Mouse (Mus musculus) liver, embryonic 12.5 days (tissue): ENCODE measurements around the gene Zfp472. TPM values are rescaled to one million over a fixed set of nuclear protein-coding genes. Genes with fewer than 3 reads are reported as not detected.

Experiments used
- ATAC-seq: fragments of 200-750 bp; cut with Nextera tagmentation; 2 replicates; pipeline ENCODE4 v1.8.0; 2017; ENCODE audit warnings: moderate number of reproducible peaks, mild to moderate bottlenecking, moderate library complexity
- H3K27ac ChIP-seq: fragments of 300-500 bp; sonication (generic); 2 replicates; pipeline ENCODE4 v1.5.1; 2016; ENCODE audit warnings: mild to moderate bottlenecking
- H3K27me3 ChIP-seq: fragments of 300-500 bp; sonication (generic); replicated peaks from 2 replicates; pipeline ENCODE4 v1.6.1; 2016; ENCODE audit warnings: mild to moderate bottlenecking, moderate library complexity
- H3K36me3 ChIP-seq: fragments of 300-500 bp; sonication (generic); 2 replicates; pipeline ENCODE4 v1.6.1; 2016; ENCODE audit warnings: mild to moderate bottlenecking, moderate library complexity
- H3K4me1 ChIP-seq: fragments of 300-500 bp; sonication (generic); 2 replicates; pipeline ENCODE4 v1.6.1; 2016
- H3K4me2 ChIP-seq: fragments of 300-500 bp; sonication (generic); 2 replicates; pipeline ENCODE4 v1.6.1; 2016; ENCODE audit warnings: mild to moderate bottlenecking, moderate library complexity
- H3K4me3 ChIP-seq: fragments of 300-500 bp; sonication (generic); 2 replicates; pipeline ENCODE4 v1.5.1; 2016; ENCODE audit warnings: mild to moderate bottlenecking, moderate library complexity
- H3K9ac ChIP-seq: fragments of 300-500 bp; sonication (generic); 2 replicates; pipeline ENCODE4 v1.6.1; 2016; ENCODE audit warnings: mild to moderate bottlenecking, moderate library complexity
- H3K9me3 ChIP-seq: fragments of 300-500 bp; sonication (generic); replicated peaks from 2 replicates; pipeline ENCODE4 v1.6.1; 2016; ENCODE audit warnings: mild to moderate bottlenecking, moderate library complexity
- WGBS: fragments of 180-500 bp; shearing (Covaris S2); methylation state at CpG from one replicate; pipeline ENCODE4 v1.1.7; 2016; ENCODE audit not compliant: insufficient replicate concordance; 5-methylcytosine and 5-hydroxymethylcytosine counted together
- polyA plus RNA-seq: library from polyadenylated mRNA; unstranded; fragments of >200 nt; fragmentation: Nextera tagmentation; extraction: Ambion mirVana; gene quantifications from 2 replicates; pipeline ENCODE4 v1.2.1, GENCODE M21; 2016

Zfp472 gene
- polyA plus RNA-seq, 1 experiment from 2014 or later: 7.7 TPM

GRCm38 (mm10) chr17:32947215-32947914, 18.2 kb upstream of the Zfp472 start, which contains the start of gene Cyp4f13:
Gene Cyp4f13 (minus strand): TSS chr17:32947402.
- peak within 1 kb of the TSS; percentile 60 for H3K4me3 ChIP-seq
- no peaks in the 10 kb centered on the region for H3K9me3 ChIP-seq
- H3K27ac ChIP-seq: no peak within 1 kb of the TSS
- peak within 1 kb of the TSS; percentile 62 for H3K9ac ChIP-seq
- 8% methylated on average over 12 of the region's 12 CpGs for WGBS
- peak; percentile 90 for ATAC-seq
- H3K4me1 ChIP-seq: peaks cover 21% of the 10 kb centered on the region
- no peaks in the 10 kb centered on the region for H3K36me3 ChIP-seq
- 0 out of 2 replicates have a peak, but pooled peaks cover 5% of the 10 kb centered on the region for H3K27me3 ChIP-seq
- peak within 1 kb of the TSS; percentile 74 for H3K4me2 ChIP-seq

- H3K36me3 ChIP-seq: no peaks in the 10 kb centered on the region
- no peaks in the 10 kb centered on the region for H3K9me3 ChIP-seq
- no peak overlapping the region for H3K4me3 ChIP-seq
- H3K9ac ChIP-seq: no peak overlapping the region
- ATAC-seq: no peak
- no peak overlapping the region for H3K27ac ChIP-seq
- no peak overlapping the region for H3K4me2 ChIP-seq
- 0 out of 2 replicates have a peak, but pooled peaks cover 7% of the 10 kb centered on the region for H3K27me3 ChIP-seq
- WGBS: 69% methylated on average over 3 of the region's 3 CpGs
- peaks cover 21% of the 10 kb centered on the region for H3K4me1 ChIP-seq
Observed at GRCm38 (mm10) chr17:32950136-32950535, 15.5 kb upstream of the Zfp472 start.

GRCm38 (mm10) chr17:32951006-32951405, 14.6 kb upstream of the Zfp472 start:
- peaks cover 20% of the 10 kb centered on the region for H3K4me1 ChIP-seq
- H3K36me3 ChIP-seq: no peaks in the 10 kb centered on the region
- H3K27ac ChIP-seq: no peak overlapping the region
- H3K9me3 ChIP-seq: no peaks in the 10 kb centered on the region
- no peak for ATAC-seq
- 61% methylated on average over 11 of the region's 11 CpGs for WGBS
- H3K27me3 ChIP-seq: 0 out of 2 replicates have a peak, but pooled peaks cover 7% of the 10 kb centered on the region
- no peak overlapping the region for H3K4me3 ChIP-seq
- H3K9ac ChIP-seq: no peak overlapping the region
- H3K4me2 ChIP-seq: no peak overlapping the region

GRCm38 (mm10) chr17:32951441-32951840, 14.2 kb upstream of the Zfp472 start:
- ATAC-seq: no peak
- 20% methylated on average over 16 of the region's 16 CpGs for WGBS
- no peaks in the 10 kb centered on the region for H3K9me3 ChIP-seq
- H3K4me1 ChIP-seq: peaks cover 15% of the 10 kb centered on the region
- H3K4me3 ChIP-seq: no peak overlapping the region
- no peaks in the 10 kb centered on the region for H3K36me3 ChIP-seq
- H3K9ac ChIP-seq: no peak overlapping the region
- H3K4me2 ChIP-seq: no peak overlapping the region
- H3K27me3 ChIP-seq: 0 out of 2 replicates have a peak, but pooled peaks cover 7% of the 10 kb centered on the region
- no peak overlapping the region for H3K27ac ChIP-seq

GRCm38 (mm10) chr17:32965253-32965622, 376 bp upstream of the Zfp472 start:
- Histone ChIP-seq H3K27ac (peak overlapping the region; percentile 88), H3K9ac (peak overlapping the region; percentile 78), H3K27me3 (no peaks in the 10 kb centered on the region), H3K4me3 (peak overlapping the region; percentile 90), H3K4me2 (peak overlapping the region; percentile 88), H3K36me3 (no peaks in the 10 kb centered on the region), H3K4me1 (peaks cover 35% of the 10 kb centered on the region), H3K9me3 (no peaks in the 10 kb centered on the region)
- WGBS: under 1% methylated on average over 14 of the region's 14 CpGs
- ATAC-seq: peak; percentile 40

GRCm38 (mm10) chr17:32981361-32981760, 15.7 kb downstream of the Zfp472 start:
- ATAC-seq: no peak
- no peak overlapping the region for H3K9ac ChIP-seq
- H3K36me3 ChIP-seq: peaks cover 55% of the 10 kb centered on the region
- H3K9me3 ChIP-seq: no peaks in the 10 kb centered on the region
- H3K4me3 ChIP-seq: no peak overlapping the region
- H3K27me3 ChIP-seq: no peaks in the 10 kb centered on the region; the same call in 1 of the 2 replicates
- H3K27ac ChIP-seq: no peak overlapping the region
- H3K4me2 ChIP-seq: no peak overlapping the region
- H3K4me1 ChIP-seq: no peaks in the 10 kb centered on the region
- WGBS: 82% methylated on average over 4 of the region's 4 CpGs

GRCm38 (mm10) chr17:32986301-32986700, 20.7 kb downstream of the Zfp472 start:
- Histone ChIP-seq H3K4me1 (no peaks in the 10 kb centered on the region), H3K36me3 (peaks cover 9% of the 10 kb centered on the region; the same call in 1 of the 2 replicates), H3K9me3 (no peaks in the 10 kb centered on the region), H3K4me2 (no peak overlapping the region), H3K27ac (no peak overlapping the region), H3K27me3 (no peaks in the 10 kb centered on the region; the same call in 1 of the 2 replicates), H3K9ac (no peak overlapping the region), H3K4me3 (no peak overlapping the region)
- ATAC-seq: no peak
- 61% methylated on average over 4 of the region's 4 CpGs for WGBS

GRCm38 (mm10) chr17:32991965-32992698, 26.5 kb downstream of the Zfp472 start:
- 58% methylated on average over 12 of the region's 12 CpGs for WGBS
- ATAC-seq: no peak
- peak overlapping the region; percentile 78 for H3K9ac ChIP-seq

GRCm38 (mm10) chr17:32992699-32993474, 27.3 kb downstream of the Zfp472 start, which contains the start of gene Zfp952:
Gene Zfp952 (plus strand): TSS chr17:32993129.
- 2% methylated on average over 21 of the region's 21 CpGs for WGBS
- Histone ChIP-seq H3K4me1 (peaks cover 18% of the 10 kb centered on the region), H3K4me3 (peak within 1 kb of the TSS; percentile 82), H3K27ac (peak within 1 kb of the TSS; percentile 82), H3K27me3 (no peaks in the 10 kb centered on the region), H3K9ac (peak within 1 kb of the TSS; percentile 78), H3K36me3 (peaks cover 24% of the 10 kb centered on the region), H3K4me2 (peak within 1 kb of the TSS; percentile 85), H3K9me3 (no peaks in the 10 kb centered on the region)
- ATAC-seq: peak; percentile 95

More at GRCm38 (mm10) chr17:32991965-32992698, 26.5 kb downstream of the Zfp472 start:
- H3K4me1 ChIP-seq: peaks cover 18% of the 10 kb centered on the region
- peaks cover 24% of the 10 kb centered on the region for H3K36me3 ChIP-seq
- H3K4me2 ChIP-seq: peak overlapping the region; percentile 85
- H3K27ac ChIP-seq: no peak overlapping the region
- H3K4me3 ChIP-seq: peak overlapping the region; percentile 82
- H3K27me3 ChIP-seq: no peaks in the 10 kb centered on the region
- H3K9me3 ChIP-seq: no peaks in the 10 kb centered on the region

- Histone ChIP-seq H3K36me3 (peaks cover 46% of the 10 kb centered on the region), H3K27me3 (no peaks in the 10 kb centered on the region), H3K9me3 (0 out of 2 replicates have a peak, but pooled peaks cover 9% of the 10 kb centered on the region), H3K4me1 (peaks cover 10% of the 10 kb centered on the region), H3K27ac (no peak overlapping the region), H3K4me2 (no peak overlapping the region), H3K9ac (no peak overlapping the region), H3K4me3 (no peak overlapping the region)
- ATAC-seq: no peak
- WGBS: 79% methylated on average over 2 of the region's 2 CpGs
Observed at GRCm38 (mm10) chr17:32998492-32998891, 32.9 kb downstream of the Zfp472 start.

- no peak overlapping the region for H3K4me3 ChIP-seq
- 0 out of 2 replicates have a peak, but pooled peaks cover 4% of the 10 kb centered on the region for H3K9me3 ChIP-seq
- 34% methylated on average over 9 of the region's 9 CpGs for WGBS
- no peaks in the 10 kb centered on the region for H3K4me1 ChIP-seq
- no peak overlapping the region for H3K4me2 ChIP-seq
- no peak overlapping the region for H3K27ac ChIP-seq
- peaks cover 23% of the 10 kb centered on the region for H3K36me3 ChIP-seq
- no peaks in the 10 kb centered on the region for H3K27me3 ChIP-seq
- no peak for ATAC-seq
- H3K9ac ChIP-seq: no peak overlapping the region
Observed at GRCm38 (mm10) chr17:33008337-33008736, 42.7 kb downstream of the Zfp472 start.
